Mouse (Mus musculus) neural tube, embryonic 11.5 days (tissue): ENCODE results near the gene Hs1bp3. TPM values are rescaled to one million over a fixed set of nuclear protein-coding genes. Genes with fewer than 3 reads are reported as not detected.
A peak's percentile ranks its signal among the peaks of the same experiment; 100 is the strongest.

Experiments used
- ATAC-seq: fragments of 200-750 bp; cut with Nextera tagmentation; 2 replicates; pipeline ENCODE4 v1.8.0; 2017; ENCODE audit warnings: moderate number of reproducible peaks, mild to moderate bottlenecking, moderate TSS enrichment, moderate library complexity; ENCODE audit not compliant: insufficient read depth, low FRiP score, low TSS enrichment
- DNase-seq: peaks from one replicate; pipeline ENCODE4 v3.0.0-alpha.2; 2015; ENCODE audit warnings: low spot score
- H3K27ac ChIP-seq: fragments of 300-500 bp; sonication (generic); 2 replicates; pipeline ENCODE4 v1.5.1; 2014; ENCODE audit warnings: low read depth, mild to moderate bottlenecking, low read length
- H3K27me3 ChIP-seq: fragments of 300-500 bp; sonication (generic); 2 replicates; pipeline ENCODE4 v1.6.1; 2014; ENCODE audit warnings: mild to moderate bottlenecking, low read length, mixed read lengths; ENCODE audit not compliant: control insufficient read depth, insufficient read depth
- H3K36me3 ChIP-seq: fragments of 300-500 bp; sonication (generic); 2 replicates; pipeline ENCODE4 v1.6.1; 2014; ENCODE audit warnings: mild to moderate bottlenecking, low read length, moderate library complexity, mixed read lengths; ENCODE audit not compliant: control insufficient read depth, insufficient read depth
- H3K4me1 ChIP-seq: fragments of 300-500 bp; sonication (generic); 2 replicates; pipeline ENCODE4 v1.6.1; 2014; ENCODE audit warnings: low read length, mixed read lengths; ENCODE audit not compliant: control insufficient read depth, insufficient read depth
- H3K4me2 ChIP-seq: fragments of 300-500 bp; sonication (generic); 2 replicates; pipeline ENCODE4 v1.6.1; 2014; ENCODE audit warnings: low read depth, mild to moderate bottlenecking, moderate library complexity
- H3K4me3 ChIP-seq: fragments of 300-500 bp; sonication (generic); 2 replicates; pipeline ENCODE4 v1.5.1; 2014; ENCODE audit warnings: low read depth, low read length
- H3K9ac ChIP-seq: fragments of 300-500 bp; sonication (generic); 2 replicates; pipeline ENCODE4 v1.6.1; 2014; ENCODE audit warnings: mild to moderate bottlenecking, low read length
- H3K9me3 ChIP-seq: fragments of 300-500 bp; sonication (generic); 2 replicates; pipeline ENCODE4 v1.6.1; 2016; ENCODE audit warnings: low read length; ENCODE audit not compliant: control insufficient read depth
- WGBS: fragments of 180-500 bp; shearing (Covaris S2); extraction: QIAGEN DNeasy Blood & Tissue Kit; methylation state at CpG from one replicate; pipeline ENCODE4 v1.1.7; 2014; 5-methylcytosine and 5-hydroxymethylcytosine counted together
- polyA plus RNA-seq: library from polyadenylated mRNA; unstranded; fragments of >200 nt; fragmentation: Nextera tagmentation; extraction: Ambion mirVana; gene quantifications from 2 replicates; pipeline ENCODE4 v1.2.1, GENCODE M21; 2014

The Hs1bp3 gene
- polyA plus RNA-seq, 1 experiment from 2014 or later, result 8.6 TPM

DNA sequence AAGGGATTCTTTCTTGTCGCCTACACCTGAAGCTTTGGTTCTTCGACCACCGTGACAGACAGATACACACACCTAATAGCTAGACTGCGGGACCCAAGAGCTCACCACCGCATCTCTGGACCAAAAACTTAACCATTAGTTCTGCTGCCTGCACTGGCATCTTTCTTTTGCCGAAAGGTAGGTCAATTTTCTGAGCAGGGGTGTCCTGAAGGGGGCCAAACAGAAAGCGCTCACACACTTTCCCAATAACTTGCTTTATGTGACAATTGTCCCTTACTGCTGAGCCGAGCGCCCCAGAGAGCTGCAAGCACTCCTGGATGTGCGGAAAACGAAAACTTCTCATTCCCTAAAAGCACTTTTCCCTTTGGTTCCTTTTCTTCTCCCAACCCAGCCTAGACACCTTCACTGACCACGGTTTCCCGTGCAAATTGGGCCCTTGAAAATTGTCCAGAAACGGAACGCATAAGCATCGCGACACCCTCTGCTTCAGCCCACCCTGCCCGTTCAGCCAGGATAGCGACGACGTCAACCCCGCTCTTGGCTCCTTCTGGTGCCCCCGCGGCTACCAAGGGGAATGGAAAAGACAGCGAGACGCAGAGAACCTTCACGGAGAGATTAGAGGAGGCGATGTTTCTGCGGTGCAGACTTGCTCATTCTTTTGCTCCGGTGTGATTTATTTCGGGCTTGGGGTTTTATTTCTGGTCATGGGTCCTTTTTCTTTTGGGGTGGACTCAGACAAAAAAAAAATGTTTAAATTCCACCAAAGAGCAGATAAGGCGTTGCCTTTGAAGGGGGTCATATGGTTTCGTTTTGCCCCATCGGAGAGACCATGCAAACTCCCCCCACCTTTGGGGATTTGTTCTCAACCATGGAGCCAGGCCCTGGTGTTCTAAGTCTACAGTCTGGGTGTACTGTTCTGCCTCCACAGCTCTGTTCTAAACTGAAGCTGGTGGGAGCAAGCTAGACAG lies 13.8 kb upstream of the Hs1bp3 start:
- no peak overlapping the region for H3K9ac ChIP-seq
- 5% methylated on average over 34 of the region's 34 CpGs for WGBS
- no peak overlapping the region for H3K4me2 ChIP-seq
- ATAC-seq (no peak), DNase-seq (peak; percentile 41)
- H3K4me1 ChIP-seq, result peaks cover 3% of the 10 kb centered on the region; the same call in 1 of the 2 replicates
- no peaks in the 10 kb centered on the region for H3K9me3 ChIP-seq
- H3K4me3 ChIP-seq, result no peak overlapping the region
- H3K27me3 ChIP-seq, result peaks cover 78% of the 10 kb centered on the region
- no peak overlapping the region for H3K27ac ChIP-seq
- no peaks in the 10 kb centered on the region for H3K36me3 ChIP-seq

DNA sequence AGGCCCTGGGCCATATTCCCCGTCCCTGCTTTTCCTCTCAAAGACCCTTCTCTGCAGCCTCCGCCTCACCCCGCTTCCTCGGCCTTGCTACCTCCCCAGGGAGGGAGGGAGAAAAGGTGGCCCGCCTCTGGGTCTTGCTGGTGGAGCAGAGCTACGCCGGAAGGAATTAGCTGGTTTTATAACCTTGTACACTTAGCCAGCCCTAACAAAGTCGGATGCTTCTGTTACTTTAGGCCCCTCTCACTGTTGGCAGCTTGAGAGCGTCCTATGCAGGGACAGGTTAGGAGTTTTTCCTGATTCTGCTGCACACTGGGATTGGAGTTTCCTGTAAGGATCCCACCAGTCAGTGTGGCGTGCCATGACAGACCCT lies 13.1 kb upstream of the Hs1bp3 start:
- no peak for ATAC-seq
- H3K36me3 ChIP-seq, result no peaks in the 10 kb centered on the region
- no peak overlapping the region for H3K27ac ChIP-seq
- no peaks in the 10 kb centered on the region for H3K9me3 ChIP-seq
- H3K4me2 ChIP-seq, result no peak overlapping the region
- H3K4me3 ChIP-seq, result no peak overlapping the region
- peaks cover 79% of the 10 kb centered on the region for H3K27me3 ChIP-seq
- WGBS, result 4% methylated on average over 10 of the region's 10 CpGs
- no peak overlapping the region for H3K9ac ChIP-seq
- H3K4me1 ChIP-seq, result peaks cover 3% of the 10 kb centered on the region; the same call in 1 of the 2 replicates
- DNase-seq, result peak; percentile 49

DNA sequence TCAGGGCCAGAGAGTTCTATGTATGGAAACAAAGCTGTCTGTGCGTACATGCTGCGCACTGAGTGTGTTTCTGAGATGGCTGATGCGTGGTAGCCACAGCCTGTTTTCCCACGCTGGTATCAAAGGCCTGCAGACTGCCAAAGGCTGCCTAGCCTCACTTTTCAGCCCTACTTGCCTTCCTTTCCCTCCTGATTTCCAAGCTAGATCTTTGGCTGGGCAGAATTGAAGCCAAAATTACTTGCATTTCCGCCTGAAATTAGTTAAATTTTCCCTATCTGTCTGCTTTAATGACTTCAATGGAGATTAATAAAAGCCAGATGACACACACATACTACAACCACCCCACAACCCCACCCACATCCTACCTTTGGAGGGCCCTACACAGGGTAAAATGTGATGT lies 12.7 kb upstream of the Hs1bp3 start:
- H3K27ac ChIP-seq, result no peak overlapping the region
- no peak overlapping the region for H3K4me3 ChIP-seq
- H3K27me3 ChIP-seq, result peaks cover 83% of the 10 kb centered on the region
- H3K9me3 ChIP-seq, result no peaks in the 10 kb centered on the region
- WGBS, result 20% methylated on average over 5 of the region's 5 CpGs
- no peak overlapping the region for H3K4me2 ChIP-seq
- H3K36me3 ChIP-seq, result no peaks in the 10 kb centered on the region
- no peak overlapping the region for H3K9ac ChIP-seq
- peaks cover 3% of the 10 kb centered on the region; the same call in 1 of the 2 replicates for H3K4me1 ChIP-seq
- no peak for DNase-seq
- no peak for ATAC-seq

DNA sequence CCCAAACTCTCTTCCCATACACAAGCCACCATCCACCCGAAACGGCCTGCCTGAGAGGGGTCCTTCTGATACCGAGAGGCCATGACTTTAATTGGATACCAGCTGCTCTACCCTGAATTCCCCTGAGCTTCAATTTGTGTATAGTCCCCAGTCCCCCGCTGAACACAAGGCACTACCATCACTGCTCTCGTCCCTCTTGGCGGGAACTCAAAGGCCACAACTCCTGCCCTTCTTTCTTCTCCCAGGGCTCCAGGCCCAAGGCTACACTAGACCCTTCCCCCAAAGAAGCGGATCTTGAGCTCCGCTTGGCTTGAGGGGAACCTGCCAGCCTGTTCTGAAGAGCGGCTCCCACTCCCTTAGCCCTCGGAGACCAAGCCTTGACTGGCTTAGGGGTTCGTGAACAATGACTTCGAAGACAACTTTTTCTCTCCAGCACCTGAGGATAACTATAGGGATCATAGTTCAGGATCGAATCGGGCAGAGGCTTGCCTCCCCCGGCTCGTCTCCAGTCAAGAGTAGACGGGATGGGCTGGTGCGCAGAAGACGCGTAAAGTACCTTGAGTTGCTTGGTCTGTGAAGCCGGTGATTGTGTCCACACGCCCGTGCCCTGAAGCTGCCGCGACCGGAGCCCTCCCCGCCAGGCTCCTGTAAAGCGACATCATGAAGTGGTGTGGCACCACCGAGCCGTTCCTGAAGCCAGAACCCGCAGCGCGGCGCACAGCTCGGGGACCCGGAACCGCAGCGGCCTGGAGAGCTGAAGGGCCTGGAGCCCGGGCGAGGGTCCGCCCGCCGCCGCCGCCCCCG lies 12.0 kb upstream of the Hs1bp3 start:
- no peak overlapping the region for H3K9ac ChIP-seq
- H3K9me3 ChIP-seq, result no peaks in the 10 kb centered on the region
- DNase-seq, result no peak
- H3K4me1 ChIP-seq, result peaks cover 3% of the 10 kb centered on the region; the same call in 1 of the 2 replicates
- peaks cover 83% of the 10 kb centered on the region for H3K27me3 ChIP-seq
- peak overlapping the region; percentile 38 for H3K4me3 ChIP-seq
- no peak for ATAC-seq
- no peak overlapping the region for H3K27ac ChIP-seq
- 3% methylated on average over 46 of the region's 46 CpGs for WGBS
- H3K36me3 ChIP-seq, result no peaks in the 10 kb centered on the region
- H3K4me2 ChIP-seq, result peak overlapping the region; percentile 61

DNA sequence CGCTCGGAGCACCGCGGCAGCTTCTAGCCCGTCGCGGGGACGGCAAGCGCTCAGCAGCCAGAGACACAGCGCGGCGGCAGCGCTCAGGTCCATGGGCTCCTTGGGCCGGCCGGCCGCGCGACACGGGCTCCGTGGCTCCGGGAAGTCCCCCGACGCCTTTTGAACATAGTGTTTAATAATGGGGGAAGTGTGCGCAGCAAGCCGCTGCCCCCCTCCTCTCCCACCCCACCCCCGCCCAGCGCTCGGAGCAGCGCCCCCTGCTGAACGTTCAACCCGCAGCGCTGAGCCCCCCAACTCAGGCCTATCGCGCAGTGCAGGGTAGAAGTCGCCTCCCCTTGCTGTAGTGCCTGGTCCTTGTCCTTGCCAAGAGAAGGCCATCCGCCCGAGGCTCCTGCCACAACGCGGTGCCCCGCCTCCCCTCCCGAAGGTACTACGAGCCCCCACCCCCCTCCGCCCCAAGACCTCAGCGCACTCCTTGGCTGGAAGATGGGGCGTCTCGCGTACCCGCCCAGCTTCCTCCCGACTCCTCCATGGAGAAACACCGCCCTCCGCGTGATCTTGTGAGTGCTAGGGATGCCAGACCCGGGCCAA lies 11.3 kb upstream of the Hs1bp3 start, which contains the start of gene Gdf7:
Gdf7 (minus strand) TSS at position 114 of the 591 bp plus-strand sequence.
- Histone ChIP-seq H3K9me3 (no peaks in the 10 kb centered on the region), H3K4me2 (peak within 1 kb of the TSS; percentile 61), H3K9ac (no peak within 1 kb of the TSS), H3K4me1 (peaks cover 3% of the 10 kb centered on the region; the same call in 1 of the 2 replicates), H3K36me3 (no peaks in the 10 kb centered on the region), H3K27ac (no peak within 1 kb of the TSS), H3K4me3 (peak within 1 kb of the TSS; percentile 38), H3K27me3 (peaks cover 79% of the 10 kb centered on the region)
- ATAC-seq (no peak), DNase-seq (peak; percentile 47)
- under 1% methylated on average over 43 of the region's 53 CpGs for WGBS

DNA sequence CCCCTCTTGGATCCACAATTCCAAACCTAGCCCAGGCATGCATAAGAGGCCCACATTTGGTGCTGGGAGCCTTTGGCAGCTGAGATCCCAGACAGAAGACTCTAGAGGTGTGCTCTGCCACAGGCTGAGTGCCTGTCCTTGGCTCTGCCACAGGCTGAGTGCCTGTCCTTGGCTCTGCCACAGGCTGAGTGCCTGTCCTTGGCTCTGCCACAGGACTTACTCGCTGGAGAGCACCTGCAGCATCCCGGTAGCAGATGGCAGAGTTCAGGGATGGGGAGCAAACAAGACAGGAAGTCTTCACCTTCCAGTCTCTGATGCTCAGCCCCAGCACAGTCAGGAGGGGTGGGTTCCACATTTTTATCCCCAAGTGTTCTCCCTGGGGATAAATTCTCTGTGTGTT lies 8.0 kb upstream of the Hs1bp3 start:
- Histone ChIP-seq H3K9ac (no peak overlapping the region), H3K4me1 (no peaks in the 10 kb centered on the region), H3K9me3 (no peaks in the 10 kb centered on the region), H3K27me3 (peaks cover 48% of the 10 kb centered on the region), H3K4me3 (no peak overlapping the region), H3K36me3 (no peaks in the 10 kb centered on the region), H3K27ac (no peak overlapping the region), H3K4me2 (no peak overlapping the region)
- 57% methylated on average over 2 of the region's 2 CpGs for WGBS
- ATAC-seq, result no peak
- no peak for DNase-seq

DNA sequence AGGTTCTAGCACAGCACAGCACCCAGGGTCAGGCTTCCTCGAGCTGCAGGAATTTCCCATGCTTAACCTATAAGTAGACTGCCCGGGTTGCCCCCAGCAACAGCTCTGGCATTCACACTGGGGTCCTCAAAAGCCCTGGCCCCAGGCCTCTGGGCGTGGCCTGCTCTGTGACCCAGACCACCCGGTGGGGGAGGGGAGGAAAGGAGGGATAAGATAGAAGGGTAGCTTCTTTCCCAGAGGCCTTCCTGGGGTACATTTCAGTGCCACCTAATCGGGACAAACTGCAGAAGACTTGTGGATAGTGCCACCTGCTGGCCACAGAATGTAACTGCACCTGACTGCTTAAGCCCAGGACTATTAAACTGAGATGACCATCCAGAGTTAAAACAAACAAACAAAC lies 6.8 kb upstream of the Hs1bp3 start:
- no peaks in the 10 kb centered on the region for H3K36me3 ChIP-seq
- WGBS, result 5% methylated on average over 5 of the region's 5 CpGs
- no peaks in the 10 kb centered on the region for H3K9me3 ChIP-seq
- H3K27me3 ChIP-seq, result peaks cover 41% of the 10 kb centered on the region
- peak; percentile 43 for ATAC-seq
- H3K4me1 ChIP-seq, result no peaks in the 10 kb centered on the region
- DNase-seq, result peak; percentile 75
- H3K4me2 ChIP-seq, result no peak overlapping the region
- no peak overlapping the region for H3K27ac ChIP-seq
- H3K4me3 ChIP-seq, result no peak overlapping the region
- H3K9ac ChIP-seq, result no peak overlapping the region

DNA sequence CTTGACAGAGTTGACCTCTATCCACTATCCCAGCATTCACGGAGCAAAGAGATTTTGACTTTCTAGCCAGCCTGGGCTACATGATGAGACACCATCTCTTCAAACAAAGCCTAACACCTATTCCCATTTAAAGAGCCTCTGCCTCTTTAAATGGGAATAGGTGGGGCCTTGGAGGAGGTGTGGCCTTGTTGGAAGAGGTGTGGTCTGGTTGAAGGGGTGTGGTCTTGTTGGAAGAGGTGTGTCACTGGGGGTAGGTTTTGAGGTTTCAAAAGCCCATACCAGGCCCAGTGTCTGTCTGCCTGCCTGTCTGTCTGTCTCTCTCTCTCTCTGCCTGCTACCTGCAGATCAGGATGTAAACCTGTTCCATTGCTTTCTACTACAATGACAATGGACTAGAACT lies 6.3 kb upstream of the Hs1bp3 start:
- 54% methylated on average over 1 of the region's 1 CpGs for WGBS
- Histone ChIP-seq H3K4me3 (no peak overlapping the region), H3K9ac (no peak overlapping the region), H3K9me3 (no peaks in the 10 kb centered on the region), H3K4me1 (no peaks in the 10 kb centered on the region), H3K36me3 (no peaks in the 10 kb centered on the region), H3K27me3 (peaks cover 36% of the 10 kb centered on the region), H3K27ac (no peak overlapping the region), H3K4me2 (no peak overlapping the region)
- ATAC-seq (peak; percentile 6; the same call in 1 of the 2 replicates), DNase-seq (no peak)
